Mouse (Mus musculus) CH12.LX (cell line): ENCODE data around the gene Grm8. TPM values are rescaled to one million over a fixed set of nuclear protein-coding genes. Genes with fewer than 3 reads are reported as not detected.

Experiments
- DNase-seq: peaks from one replicate; pipeline ENCODE4 v3.0.0-alpha.2; 2013; ENCODE audit errors: extremely low read depth
- H3K27ac ChIP-seq: 2 replicates; pipeline ENCODE4 v1.5.1; 2012; ENCODE audit warnings: low read depth, mild to moderate bottlenecking, control low read depth, moderate library complexity; ENCODE audit not compliant: insufficient read depth
- H3K27me3 ChIP-seq: replicated peaks from 2 replicates; pipeline ENCODE3; 2012; ENCODE audit warnings: inconsistent platforms
- H3K36me3 ChIP-seq, 2 experiments: replicated peaks in 1 of 2; 2 replicates each; pipeline versions ENCODE3 to v1.6.1; 2012; ENCODE audit warnings: inconsistent platforms in 1 of 2, low read length in 1 of 2, mild to moderate bottlenecking in 1 of 2, mixed read lengths in 1 of 2, moderate library complexity in 1 of 2; ENCODE audit not compliant: control insufficient read depth in 1 of 2, insufficient read depth in 1 of 2
- H3K4me1 ChIP-seq, 2 experiments: 2 replicates each; pipeline ENCODE4 v1.6.1; 2012; ENCODE audit warnings: inconsistent platforms in 1 of 2, moderate library complexity in 1 of 2; ENCODE audit not compliant: insufficient read depth in 2 of 2, control insufficient read depth in 1 of 2
- H3K4me2 ChIP-seq: 2 replicates; pipeline ENCODE4 v1.6.1; 2012; ENCODE audit warnings: low read depth, mild to moderate bottlenecking, control low read depth; ENCODE audit not compliant: poor library complexity, insufficient read depth, severe bottlenecking
- H3K4me3 ChIP-seq, 3 experiments: fragments of 150-350 bp in 1 of 3; sonication (generic) in 1 of 3; replicated peaks in 1 of 3; 2 replicates each; pipeline versions ENCODE3 to v1.5.1; 2011 to 2012; ENCODE audit warnings: low read depth in 2 of 3, low read length in 2 of 3, mild to moderate bottlenecking in 2 of 3, moderate library complexity in 2 of 3, control low read depth in 1 of 3, improper control_type of control experiment in 1 of 3, inconsistent platforms in 1 of 3, mixed read lengths in 1 of 3; ENCODE audit not compliant: poor library complexity in 1 of 3
- H3K79me2 ChIP-seq: replicated peaks from 2 replicates; pipeline ENCODE4 v1.6.1; 2012; ENCODE audit warnings: mild to moderate bottlenecking, moderate library complexity; ENCODE audit not compliant: control insufficient read depth, poor library complexity, insufficient read depth, severe bottlenecking; ENCODE audit errors: extremely low read depth
- H3K9ac ChIP-seq: 2 replicates; pipeline ENCODE4 v1.6.1; 2012; ENCODE audit warnings: low read depth, mild to moderate bottlenecking, control low read depth, moderate library complexity; ENCODE audit not compliant: insufficient read depth
- H3K9me3 ChIP-seq: replicated peaks from 2 replicates; pipeline ENCODE3; 2012; ENCODE audit warnings: low read length, inconsistent platforms, mixed read lengths
- BHLHE40 ChIP-seq: IDR thresholded peaks from 2 replicates; pipeline ENCODE4 v1.6.1; 2011; ENCODE audit warnings: mild to moderate bottlenecking, low read depth, low read length, improper control_type of control experiment
- CTCF ChIP-seq, 2 experiments: IDR thresholded peaks in 1 of 2; conservative IDR thresholded peaks in 1 of 2; 2 replicates each; pipeline ENCODE4 v1.5.1; 2011 to 2012; ENCODE audit warnings: low read depth in 2 of 2, low read length in 2 of 2, improper control_type of control experiment in 1 of 2, inconsistent platforms in 1 of 2, mild to moderate bottlenecking in 1 of 2, moderate library complexity in 1 of 2
- EP300 ChIP-seq: IDR thresholded peaks from 2 replicates; pipeline ENCODE4 v1.6.1; 2011; ENCODE audit warnings: low read length, improper control_type of control experiment
- JUND ChIP-seq: conservative IDR thresholded peaks from 2 replicates; pipeline ENCODE4 v1.6.1; 2011; ENCODE audit warnings: low read depth, low read length, improper control_type of control experiment
- MAX ChIP-seq: IDR thresholded peaks from 2 replicates; pipeline ENCODE4 v1.6.1; 2011; ENCODE audit warnings: low read length, improper control_type of control experiment
- NELFE ChIP-seq: IDR thresholded peaks from 2 replicates; pipeline ENCODE4 v1.6.1; 2011; ENCODE audit warnings: low read depth, low read length, improper control_type of control experiment
- PAX5 ChIP-seq: IDR thresholded peaks from 2 replicates; pipeline ENCODE4 v1.6.1; 2012; ENCODE audit warnings: low read length, inconsistent platforms, mixed read lengths
- SIN3A ChIP-seq: IDR thresholded peaks from 2 replicates; pipeline ENCODE4 v1.6.1; 2012; ENCODE audit warnings: low read length, improper control_type of control experiment, inconsistent platforms
- SMC3 ChIP-seq: IDR thresholded peaks from 2 replicates; pipeline ENCODE4 v1.6.1; 2011; ENCODE audit warnings: low read depth, low read length, improper control_type of control experiment
- TCF12 ChIP-seq: IDR thresholded peaks from 2 replicates; pipeline ENCODE4 v1.6.1; 2014; ENCODE audit warnings: low read depth, mild to moderate bottlenecking, inconsistent platforms, low read length, improper control_type of control experiment
- USF2 ChIP-seq: conservative IDR thresholded peaks from 2 replicates; pipeline ENCODE4 v1.6.1; 2011; ENCODE audit warnings: low read depth, low read length, improper control_type of control experiment
- ZKSCAN1 ChIP-seq: IDR thresholded peaks from 2 replicates; pipeline ENCODE4 v1.6.1; 2012; ENCODE audit warnings: low read depth, inconsistent platforms, low read length, improper control_type of control experiment, borderline replicate concordance
- ZNF384 ChIP-seq: IDR thresholded peaks from 2 replicates; pipeline ENCODE4 v1.6.1; 2012; ENCODE audit warnings: low read depth, low read length, improper control_type of control experiment, inconsistent platforms
- dilution Hi-C: fragments of 300-500 bp; cut with MboI; formaldehyde crosslinking; loops from 2 replicates; pipeline ENCODE4 v1.14.3; 2020; ENCODE audit warnings: low sequenced_read_pairs; ENCODE audit not compliant: extremely low pct_unique_long_range_greater_than_20kb, extremely low pct_ligation_motif_present
- in situ Hi-C: fragments of 300-500 bp; cut with MboI; formaldehyde crosslinking; loops from 3 replicates; pipeline ENCODE4 v1.14.3; 2019; ENCODE audit warnings: low sequenced_read_pairs, low pct_ligation_motif_present, low pct_unique_long_range_greater_than_20kb, mixed read lengths
- polyA plus RNA-seq: library from polyadenylated mRNA; unstranded; fragments of >175 nt; gene quantifications from 2 replicates; pipeline ENCODE4 v1.2.1, GENCODE M21; 2012; ENCODE audit warnings: low read depth; ENCODE audit not compliant: insufficient read length
- total RNA-seq, 2 experiments: library from RNA; depleted of rRNA; stranded (reverse); fragments of 300-350 nt in 1 of 2; fragments of >200 nt in 1 of 2; gene quantifications; 2 replicates each; pipeline ENCODE4 v1.2.3; 2012 to 2014

Grm8 gene
- total and polyA plus RNA-seq, 3 experiments, result 0.08 to 0.72 (median 0.21) TPM

DNA sequence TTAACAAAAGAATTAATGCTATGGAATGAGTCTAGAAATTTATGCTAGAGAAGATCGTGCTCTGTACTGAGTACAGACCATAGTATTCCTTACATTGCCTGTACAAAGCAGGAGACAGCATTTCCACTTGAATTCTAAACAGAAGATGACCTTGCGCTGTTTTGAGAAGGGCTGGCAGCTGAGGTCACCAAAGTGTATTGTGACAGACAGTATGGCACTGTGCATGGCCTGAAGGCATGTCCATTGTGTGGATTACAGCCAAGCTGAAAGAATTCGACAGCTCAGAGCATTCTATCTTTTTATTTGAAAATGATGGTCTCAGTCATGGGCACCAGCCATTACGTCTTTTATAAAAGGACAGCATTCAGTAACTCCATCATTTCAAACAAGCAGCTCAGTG, 517.5 kb downstream of the Grm8 start:
- Histone ChIP-seq H3K27ac (no peak overlapping the region), H3K36me3 (no peaks in the 10 kb centered on the region), H3K79me2 (no peaks in the 10 kb centered on the region), H3K4me1 (no peaks in the 10 kb centered on the region), H3K27me3 (no peaks in the 10 kb centered on the region), H3K9ac (no peak overlapping the region), H3K9me3 (no peaks in the 10 kb centered on the region), H3K4me3 (no peak overlapping the region), H3K4me2 (no peak overlapping the region)
- in situ Hi-C loops (no loop called here), dilution Hi-C loops (no loop called here)
- no peak for DNase-seq
- no peak for TF ChIP-seq ZNF384
- no peak for TF ChIP-seq MAX
- no peak for TF ChIP-seq USF2
- no peak for TF ChIP-seq PAX5
- no peak for TF ChIP-seq SMC3

DNA sequence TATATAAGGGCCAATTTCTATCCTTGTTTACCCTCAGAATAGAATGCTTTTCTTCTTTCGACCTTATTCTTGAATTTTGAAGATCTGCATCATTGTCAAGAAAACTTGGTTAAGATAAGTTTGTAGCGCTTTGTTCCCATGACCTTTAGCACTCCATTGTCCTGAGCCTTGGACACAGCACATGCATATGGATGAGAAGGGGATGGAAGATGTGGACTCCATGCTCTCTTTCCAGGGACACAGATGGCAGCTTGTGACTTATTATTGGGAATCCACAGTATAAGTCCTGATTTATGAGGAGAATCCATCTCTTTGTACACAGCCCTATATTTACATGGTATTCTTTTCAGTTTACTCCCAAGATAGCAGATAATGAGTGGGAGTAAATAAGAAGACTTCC, 554.5 kb downstream of the Grm8 start:
- no peaks in the 10 kb centered on the region for H3K36me3 ChIP-seq
- no peaks in the 10 kb centered on the region for H3K79me2 ChIP-seq
- no peaks in the 10 kb centered on the region for H3K9me3 ChIP-seq
- H3K4me1 ChIP-seq, result no peaks in the 10 kb centered on the region
- no peak overlapping the region for H3K4me3 ChIP-seq
- in situ Hi-C loops (no loop called here), dilution Hi-C loops (no loop called here)
- no peaks in the 10 kb centered on the region for H3K27me3 ChIP-seq
- TF ChIP-seq MAX, result no peak
- no peak for TF ChIP-seq BHLHE40
- no peak for TF ChIP-seq EP300
- no peak for TF ChIP-seq NELFE
- TF ChIP-seq CTCF (conservative IDR thresholded peaks at IDR 0.05 in 1 of 2, IDR thresholded peaks at IDR 0.05 in 1 of 2; ENCODE audit: low read depth in 2 of 2, low read length in 2 of 2), result no peak
- no peak for TF ChIP-seq JUND
- no peak for TF ChIP-seq TCF12
- no peak for DNase-seq
- no peak overlapping the region for H3K4me2 ChIP-seq
- no peak overlapping the region for H3K27ac ChIP-seq
- H3K9ac ChIP-seq, result no peak overlapping the region

DNA sequence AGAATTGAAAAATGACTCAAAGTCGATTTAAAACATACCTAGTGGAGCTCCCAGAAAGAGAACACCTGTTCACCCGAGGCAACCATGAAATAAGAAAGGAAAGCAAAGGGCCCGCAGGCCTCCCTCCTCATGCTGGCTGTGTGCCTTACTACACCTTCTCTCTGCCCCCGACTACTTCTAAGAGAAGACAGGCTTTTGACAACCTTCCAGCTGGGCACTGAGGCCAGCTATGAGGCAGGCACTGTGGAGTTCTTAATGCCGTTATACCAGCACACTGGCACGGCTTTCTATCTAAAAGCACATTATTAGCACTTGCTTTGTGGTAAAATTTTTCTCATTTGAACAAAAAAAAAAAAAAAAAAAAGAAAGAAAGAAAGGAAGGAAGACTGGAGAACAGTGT, 589.5 kb downstream of the Grm8 start:
- H3K9ac ChIP-seq, result no peak overlapping the region
- dilution Hi-C loops (no loop called here), in situ Hi-C loops (no loop called here)
- no peak overlapping the region for H3K4me2 ChIP-seq
- H3K36me3 ChIP-seq, result no peaks in the 10 kb centered on the region
- no peak overlapping the region for H3K27ac ChIP-seq
- H3K27me3 ChIP-seq, result no peaks in the 10 kb centered on the region
- no peaks in the 10 kb centered on the region for H3K79me2 ChIP-seq
- DNase-seq, result no peak
- no peak overlapping the region for H3K4me3 ChIP-seq
- no peak for TF ChIP-seq SIN3A
- no peak for TF ChIP-seq ZKSCAN1
- no peak for TF ChIP-seq USF2
- TF ChIP-seq, all 38 proteins: peak for 0
- Histone ChIP-seq H3K4me1 (no peaks in the 10 kb centered on the region), H3K9me3 (no peaks in the 10 kb centered on the region)
